Mouse (Mus musculus): ENCODE measurements at regions not wholly inside any gene's neighbourhood (a gene's known extent, or its start where the extent isn't known, plus 50 kb on each side); places are given as distances from the start of the nearest gene placed in this dataset.
A peak's percentile ranks its signal among the peaks of the same experiment; 100 is the strongest.

GRCm38 (mm10) chr7:74690706-74691105 is 136.1 kb upstream of the Slco3a1 start:
- no peak overlapping the region for H3K9ac ChIP-seq (ENCODE audit: insufficient read depth, low read depth, low read length, poor library complexity, severe bottlenecking)
- in situ Hi-C loops (cut with MboI; ENCODE audit: low sequenced_read_pairs in 2 of 2, unreplicated experiment in 2 of 2), result no loop called here
- H3K4me3 ChIP-seq (ENCODE audit: insufficient read depth in 1 of 2, low read depth in 1 of 2, low read length in 2 of 2, poor library complexity in 1 of 2, severe bottlenecking in 1 of 2), result no peak overlapping the region
- no peaks in the 10 kb centered on the region for H3K9me3 ChIP-seq (ENCODE audit: control insufficient read depth, insufficient read depth, low read depth, low read length)
- no peaks in the 10 kb centered on the region for H3K4me1 ChIP-seq (ENCODE audit: control insufficient read depth in 2 of 2, insufficient read depth in 2 of 2, low read length in 2 of 2, poor library complexity in 1 of 2)
- no peak for DNase-seq (ENCODE audit: low read depth, low spot score)
- no peak overlapping the region for H3K27ac ChIP-seq (ENCODE audit: insufficient read depth, low read depth, low read length, poor library complexity, severe bottlenecking)
- no peak for TF ChIP-seq ZC3H11A (IDR thresholded peaks at IDR 0.05; ENCODE audit: borderline replicate concordance, low read depth, low read length)
- no peak for TF ChIP-seq ZNF384 (IDR thresholded peaks at IDR 0.05; ENCODE audit: low read depth, low read length)
- no peak for TF ChIP-seq MAFK (IDR thresholded peaks at IDR 0.05; ENCODE audit: insufficient read depth, low read depth, low read length)
- TF ChIP-seq CHD2 (IDR thresholded peaks at IDR 0.05; ENCODE audit: low read depth, low read length), result no peak
- TF ChIP-seq HCFC1 (IDR thresholded peaks at IDR 0.05; ENCODE audit: borderline replicate concordance, insufficient read depth, low read length), result no peak
- no peaks in the 10 kb centered on the region for H3K36me3 ChIP-seq (ENCODE audit: control insufficient read depth, insufficient read depth, low read length, poor library complexity, severe bottlenecking)

GRCm38 (mm10) chr7:74688116-74688702 is 133.6 kb upstream of the Slco3a1 start:
- H3K27ac ChIP-seq (ENCODE audit: insufficient read depth, low read depth, low read length, poor library complexity, severe bottlenecking), result no peak overlapping the region
- TF ChIP-seq ZNF384 (IDR thresholded peaks at IDR 0.05; ENCODE audit: low read depth, low read length) (no peak), CHD2 (IDR thresholded peaks at IDR 0.05; ENCODE audit: low read depth, low read length) (no peak), MAFK (IDR thresholded peaks at IDR 0.05; ENCODE audit: insufficient read depth, low read depth, low read length) (no peak), HCFC1 (IDR thresholded peaks at IDR 0.05; ENCODE audit: borderline replicate concordance, insufficient read depth, low read length) (no peak), ZC3H11A (IDR thresholded peaks at IDR 0.05; ENCODE audit: borderline replicate concordance, low read depth, low read length) (no peak)
- no peaks in the 10 kb centered on the region for H3K9me3 ChIP-seq (ENCODE audit: control insufficient read depth, insufficient read depth, low read depth, low read length)
- H3K4me1 ChIP-seq (ENCODE audit: control insufficient read depth in 2 of 2, insufficient read depth in 2 of 2, low read length in 2 of 2, poor library complexity in 1 of 2), result no peaks in the 10 kb centered on the region
- H3K36me3 ChIP-seq (ENCODE audit: control insufficient read depth, insufficient read depth, low read length, poor library complexity, severe bottlenecking), result no peaks in the 10 kb centered on the region
- DNase-seq (ENCODE audit: low read depth, low spot score), result no peak
- no peak overlapping the region for H3K4me3 ChIP-seq (ENCODE audit: insufficient read depth in 1 of 2, low read depth in 1 of 2, low read length in 2 of 2, poor library complexity in 1 of 2, severe bottlenecking in 1 of 2)
- in situ Hi-C loops (cut with MboI; ENCODE audit: low sequenced_read_pairs in 2 of 2, unreplicated experiment in 2 of 2), result no loop called here
- no peak overlapping the region for H3K9ac ChIP-seq (ENCODE audit: insufficient read depth, low read depth, low read length, poor library complexity, severe bottlenecking)

GRCm38 (mm10) chr7:74687303-74688115 is 132.9 kb upstream of the Slco3a1 start:
- in situ Hi-C loops (cut with MboI; ENCODE audit: low sequenced_read_pairs in 2 of 2, unreplicated experiment in 2 of 2), result no loop called here
- H3K4me1 ChIP-seq (ENCODE audit: control insufficient read depth in 2 of 2, insufficient read depth in 2 of 2, low read length in 2 of 2, poor library complexity in 1 of 2), result no peaks in the 10 kb centered on the region
- H3K9me3 ChIP-seq (ENCODE audit: control insufficient read depth, insufficient read depth, low read depth, low read length), result no peaks in the 10 kb centered on the region
- TF ChIP-seq MAFK (IDR thresholded peaks at IDR 0.05; ENCODE audit: insufficient read depth, low read depth, low read length), result no peak
- no peak for TF ChIP-seq ZC3H11A (IDR thresholded peaks at IDR 0.05; ENCODE audit: borderline replicate concordance, low read depth, low read length)
- no peak for TF ChIP-seq ZNF384 (IDR thresholded peaks at IDR 0.05; ENCODE audit: low read depth, low read length)
- no peak overlapping the region for H3K9ac ChIP-seq (ENCODE audit: insufficient read depth, low read depth, low read length, poor library complexity, severe bottlenecking)
- no peaks in the 10 kb centered on the region for H3K36me3 ChIP-seq (ENCODE audit: control insufficient read depth, insufficient read depth, low read length, poor library complexity, severe bottlenecking)
- no peak overlapping the region for H3K27ac ChIP-seq (ENCODE audit: insufficient read depth, low read depth, low read length, poor library complexity, severe bottlenecking)
- DNase-seq (ENCODE audit: low read depth, low spot score), result peak; percentile 52
- H3K4me3 ChIP-seq (ENCODE audit: insufficient read depth in 1 of 2, low read depth in 1 of 2, low read length in 2 of 2, poor library complexity in 1 of 2, severe bottlenecking in 1 of 2), result no peak overlapping the region

GRCm38 (mm10) chr7:74683979-74684378 is 129.4 kb upstream of the Slco3a1 start:
- DNase-seq (ENCODE audit: low read depth, low spot score), result no peak

More at GRCm38 (mm10) chr7:74683979-74684378, 129.4 kb upstream of the Slco3a1 start:
- no peak overlapping the region for H3K4me3 ChIP-seq (ENCODE audit: insufficient read depth in 1 of 2, low read depth in 1 of 2, low read length in 2 of 2, poor library complexity in 1 of 2, severe bottlenecking in 1 of 2)
- no peaks in the 10 kb centered on the region for H3K4me1 ChIP-seq (ENCODE audit: control insufficient read depth in 2 of 2, insufficient read depth in 2 of 2, low read length in 2 of 2, poor library complexity in 1 of 2)
- no peak overlapping the region for H3K9ac ChIP-seq (ENCODE audit: insufficient read depth, low read depth, low read length, poor library complexity, severe bottlenecking)
- no peak for TF ChIP-seq CHD2 (IDR thresholded peaks at IDR 0.05; ENCODE audit: low read depth, low read length)
- H3K36me3 ChIP-seq (ENCODE audit: control insufficient read depth, insufficient read depth, low read length, poor library complexity, severe bottlenecking), result no peaks in the 10 kb centered on the region
- in situ Hi-C loops (cut with MboI; ENCODE audit: low sequenced_read_pairs in 2 of 2, unreplicated experiment in 2 of 2), result no loop called here
- H3K27ac ChIP-seq (ENCODE audit: insufficient read depth, low read depth, low read length, poor library complexity, severe bottlenecking), result no peak overlapping the region
- no peaks in the 10 kb centered on the region for H3K9me3 ChIP-seq (ENCODE audit: control insufficient read depth, insufficient read depth, low read depth, low read length)
